Mouse (Mus musculus): ENCODE results near the gene Arhgdia.

The Arhgdia gene

DNA sequence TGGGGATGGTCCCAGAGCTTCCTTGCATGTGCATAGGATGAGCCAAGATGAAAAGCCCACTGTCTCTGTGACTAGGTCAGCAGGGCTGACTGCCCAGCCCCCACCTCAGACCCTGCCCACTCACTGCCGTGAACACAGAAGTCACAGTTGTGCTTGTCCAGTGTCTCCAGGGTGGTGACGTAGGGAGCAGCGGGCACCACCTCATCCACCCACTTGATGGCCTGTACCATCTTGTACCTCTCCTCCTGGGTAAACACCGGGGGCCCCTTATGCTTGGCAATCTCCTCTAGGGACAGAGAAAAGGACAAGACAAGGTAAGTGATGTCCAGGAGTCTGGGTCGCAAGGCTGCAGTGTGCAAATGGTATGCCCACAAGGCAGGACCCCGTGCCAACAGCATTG is 33.7 kb upstream of the Arhgdia start:
- intact Hi-C loops (cut with DNase I), result no loop called here

DNA sequence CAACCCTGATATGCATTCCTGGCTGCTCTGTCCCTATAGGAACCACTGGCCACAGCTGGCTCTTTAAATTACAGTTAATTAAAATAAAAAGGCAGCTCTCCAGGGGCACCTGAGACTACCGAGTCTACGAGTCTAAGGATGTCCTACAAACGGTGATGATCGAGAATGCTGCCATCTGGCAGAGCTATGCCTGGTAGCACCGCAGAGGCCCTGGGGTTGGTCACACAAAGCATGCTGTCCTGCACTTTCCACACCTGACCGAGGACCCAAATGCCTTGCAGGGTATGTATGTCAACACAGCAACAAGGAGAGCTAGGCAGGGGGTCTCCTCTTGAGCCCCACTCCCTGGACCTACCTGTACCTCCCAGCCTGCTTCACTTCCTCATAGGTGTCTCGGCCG is 32.6 kb upstream of the Arhgdia start:
- intact Hi-C loops (cut with DNase I), result loop anchor here (5.0 kb wide), 2 partner anchors 37 to 97 kb away; no protein-coding TSS in a partner anchor

DNA sequence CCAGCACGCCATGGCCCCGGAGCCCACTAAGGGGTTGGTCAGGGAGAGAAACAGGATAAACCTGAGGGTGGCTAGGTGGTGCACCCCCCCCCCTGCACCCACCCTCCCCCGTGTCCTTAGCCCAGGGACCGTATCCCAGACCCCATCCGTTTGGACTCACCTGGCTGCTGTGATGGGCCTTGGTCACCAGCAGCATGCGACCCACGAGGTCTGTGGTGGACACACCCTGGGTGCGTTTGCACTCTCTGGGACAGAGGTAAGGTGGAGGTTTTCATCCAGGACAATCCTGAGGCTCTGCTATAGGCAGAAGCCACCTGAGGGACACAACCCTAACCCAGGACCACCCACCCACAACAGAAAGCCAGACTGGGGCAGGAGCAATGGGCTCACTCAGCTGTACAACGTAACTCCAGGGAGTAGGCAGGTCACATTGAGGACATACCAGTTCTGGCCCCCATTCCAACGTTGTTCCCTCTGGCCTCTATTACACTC is 32.1 kb upstream of the Arhgdia start:
- intact Hi-C loops (cut with DNase I), result loop anchor here (5.0 kb wide), 2 partner anchors 36 to 96 kb away; no protein-coding TSS in a partner anchor

DNA sequence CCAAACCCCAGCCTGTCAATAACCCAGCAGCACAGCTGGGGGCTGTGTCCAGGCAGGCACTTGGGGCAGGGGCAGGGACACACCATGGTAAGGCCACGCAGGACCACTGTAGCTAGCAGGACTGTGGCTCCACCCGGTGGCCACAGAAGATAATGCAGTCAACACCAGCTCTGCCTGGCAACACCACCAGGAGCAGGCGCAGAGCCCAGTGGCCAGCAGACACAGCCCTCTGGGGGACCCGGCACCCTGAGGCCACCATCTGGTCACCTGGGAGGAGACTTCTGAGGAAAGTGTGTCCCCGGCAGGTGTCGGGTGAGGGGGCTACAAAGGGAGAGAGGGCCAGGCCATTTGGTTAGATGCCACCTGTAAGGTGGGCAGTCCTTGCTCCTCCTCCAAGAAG is 31.3 kb upstream of the Arhgdia start:
- intact Hi-C loops (cut with DNase I), result loop anchor here (5.0 kb wide), 2 partner anchors 35 to 95 kb away; no protein-coding TSS in a partner anchor

DNA sequence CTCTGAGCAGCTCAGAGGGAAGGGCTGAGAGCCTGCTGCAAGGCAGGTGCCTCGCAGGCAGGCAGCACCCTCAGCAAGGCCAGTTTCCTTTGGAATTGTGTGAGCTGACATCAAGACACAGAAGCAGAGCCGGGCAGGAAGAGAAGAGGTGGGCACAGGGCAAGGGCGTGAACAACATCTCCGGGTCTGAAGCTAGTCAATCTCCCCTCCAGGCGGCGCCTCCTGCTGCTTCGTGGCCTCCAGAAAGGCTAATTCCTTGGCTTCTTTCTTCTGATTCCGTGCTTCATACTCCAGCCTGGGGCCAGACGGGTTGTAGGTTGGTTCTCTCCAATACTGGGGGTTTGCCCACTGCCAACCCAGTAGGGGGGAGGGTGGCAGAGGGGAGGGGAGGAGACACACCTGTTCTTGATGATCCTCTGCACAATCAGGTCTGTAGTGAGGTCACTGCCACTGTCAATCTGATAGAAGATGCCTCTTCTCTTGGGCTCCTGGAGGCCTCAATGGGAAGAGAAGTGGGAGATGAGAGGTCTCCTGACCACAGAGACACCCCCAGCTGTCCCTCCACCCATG is 29.1 kb upstream of the Arhgdia start:
- intact Hi-C loops (cut with DNase I), result loop anchor here (5.0 kb wide), 2 partner anchors 33 to 93 kb away; no protein-coding TSS in a partner anchor

DNA sequence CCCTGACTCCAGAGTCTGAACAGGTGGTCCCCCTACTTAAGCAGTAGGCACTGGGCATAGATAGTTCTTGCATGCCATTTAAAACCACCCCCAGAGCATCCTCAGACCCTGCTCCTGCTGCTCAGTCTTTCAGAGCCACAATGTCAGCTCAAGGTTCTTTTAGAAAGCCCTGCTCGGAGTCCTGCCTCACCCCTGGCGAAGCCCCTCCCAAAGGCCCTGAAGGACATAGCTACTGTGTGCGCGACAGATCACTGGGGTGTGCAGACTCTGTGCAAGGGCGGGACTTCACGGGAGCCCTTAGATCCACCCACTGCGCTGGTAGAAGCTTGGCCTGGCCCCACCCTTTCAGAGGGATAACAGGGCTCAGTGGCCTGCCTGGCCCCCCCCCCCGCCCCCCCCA is 27.8 kb upstream of the Arhgdia start:
- intact Hi-C loops (cut with DNase I), result no loop called here

DNA sequence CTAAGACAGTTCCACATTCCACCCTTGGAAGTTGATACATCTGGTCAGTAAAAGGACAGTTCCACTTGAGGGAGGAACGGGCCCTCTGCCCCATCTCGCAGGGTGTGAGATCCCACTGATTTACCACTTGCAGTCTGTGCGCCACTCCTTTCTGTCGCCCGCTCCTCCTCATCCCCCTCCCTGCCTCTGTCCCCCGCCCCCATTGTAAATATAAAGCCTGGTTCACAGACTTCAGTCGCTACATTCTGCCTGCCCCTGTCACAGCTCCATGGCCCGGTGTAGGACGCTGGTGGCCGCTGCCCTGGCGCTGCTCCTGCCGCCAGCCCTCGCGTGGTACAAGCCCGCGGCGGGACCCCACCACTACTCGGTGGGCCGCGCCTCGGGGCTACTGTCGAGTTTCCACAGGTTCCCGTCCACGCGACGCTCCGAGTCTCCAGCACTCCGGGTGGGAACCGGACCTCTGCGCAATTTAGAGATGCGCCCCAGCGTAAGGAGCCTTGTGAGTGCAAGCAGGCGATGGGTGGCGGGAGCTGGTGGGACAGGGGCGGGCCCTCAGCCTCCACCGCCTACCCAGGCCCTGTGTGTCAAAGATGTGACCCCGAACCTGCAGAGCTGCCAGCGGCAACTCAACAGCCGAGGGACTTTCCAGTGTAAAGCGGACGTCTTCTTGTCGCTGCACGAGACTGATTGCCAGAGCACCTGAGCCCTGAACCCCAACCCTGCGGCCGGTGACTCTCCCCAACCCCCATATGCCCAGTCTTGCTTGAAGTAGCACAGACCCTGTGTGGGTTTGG is 27.0 kb upstream of the Arhgdia start, which contains the start of gene Npb:
Npb (plus strand) TSS at position 237 of the 794 bp plus-strand sequence.
- intact Hi-C loops (cut with DNase I), result no loop called here

DNA sequence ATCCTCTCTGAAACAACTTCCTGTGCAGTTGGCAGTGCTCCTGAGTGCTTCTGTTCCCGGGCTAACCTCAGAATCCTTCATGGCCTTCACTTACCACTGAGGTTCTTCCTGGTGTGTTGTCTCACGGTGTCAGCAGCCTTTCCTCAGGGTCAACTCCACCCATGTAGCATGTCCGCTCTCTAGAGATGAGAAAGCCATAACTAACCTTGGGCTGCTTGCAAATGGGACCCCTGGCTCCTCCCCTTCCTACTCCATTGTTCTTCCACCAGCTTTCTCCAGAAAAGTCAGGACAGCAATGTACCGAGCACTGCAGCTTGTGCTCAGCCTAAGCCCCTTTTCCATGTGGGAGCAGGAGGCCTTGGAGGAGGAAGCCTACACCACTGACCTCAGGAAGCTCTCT is 25.3 kb upstream of the Arhgdia start:
- intact Hi-C loops (cut with DNase I), result no loop called here

DNA sequence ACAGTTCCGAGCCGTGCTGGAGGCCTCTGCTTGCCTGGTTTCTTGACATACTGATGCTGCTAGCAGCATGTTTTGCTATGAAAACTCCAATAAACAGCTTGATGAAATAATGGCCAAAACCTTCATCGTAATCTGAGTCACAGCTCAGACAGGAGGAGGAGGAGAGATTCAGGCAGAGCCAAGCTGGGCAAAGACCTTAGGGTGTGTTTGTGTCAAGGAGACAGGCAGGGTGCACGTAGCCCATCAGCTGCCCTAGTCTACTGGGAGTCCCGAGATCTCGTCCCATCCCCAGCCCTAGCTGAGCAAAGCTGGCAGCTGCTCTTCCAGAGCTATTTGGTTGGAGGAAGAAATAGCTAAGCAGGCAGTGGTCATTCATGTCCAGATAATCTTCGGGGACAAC is 24.2 kb upstream of the Arhgdia start:
- intact Hi-C loops (cut with DNase I), result no loop called here

DNA sequence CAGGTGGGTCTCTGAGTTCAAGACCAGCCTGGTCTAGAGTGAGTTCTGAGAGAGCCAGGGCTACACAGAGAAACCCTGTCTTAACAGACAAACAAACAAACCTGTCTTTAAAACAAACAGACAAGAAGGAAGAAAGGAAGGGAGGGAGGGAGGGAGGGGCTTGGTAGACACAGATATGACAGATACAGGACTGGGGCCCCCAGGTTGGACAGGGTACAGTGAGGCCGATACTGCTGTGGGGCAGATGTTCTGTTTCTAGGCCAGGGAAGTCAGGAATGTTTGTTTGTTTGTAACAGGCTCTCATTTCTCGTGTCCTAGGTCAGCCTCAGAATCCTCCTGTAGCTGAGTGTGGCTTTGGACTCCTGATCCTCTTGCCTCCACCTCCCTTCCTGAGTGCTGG is 22.1 kb upstream of the Arhgdia start:
- intact Hi-C loops (cut with DNase I), result no loop called here

DNA sequence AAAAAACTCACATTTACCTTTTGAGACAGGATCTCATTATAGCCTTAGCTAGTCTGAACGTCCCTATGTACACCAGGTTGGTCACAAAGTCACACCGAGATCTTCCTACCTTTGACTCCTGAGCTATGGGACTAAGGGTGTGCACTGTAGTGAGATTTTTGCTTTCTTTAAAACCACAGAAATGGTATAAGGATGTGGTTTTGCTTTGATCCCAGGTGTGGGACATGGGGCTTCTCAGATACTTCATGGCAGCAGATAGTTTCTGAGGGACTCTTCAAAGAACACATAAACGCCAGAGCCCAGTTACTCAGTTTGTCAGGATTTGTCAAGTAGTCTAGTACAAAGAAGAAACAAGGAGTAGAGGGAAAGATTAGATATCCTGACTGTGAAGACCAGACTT is 19.3 kb upstream of the Arhgdia start:
- intact Hi-C loops (cut with DNase I), result no loop called here

DNA sequence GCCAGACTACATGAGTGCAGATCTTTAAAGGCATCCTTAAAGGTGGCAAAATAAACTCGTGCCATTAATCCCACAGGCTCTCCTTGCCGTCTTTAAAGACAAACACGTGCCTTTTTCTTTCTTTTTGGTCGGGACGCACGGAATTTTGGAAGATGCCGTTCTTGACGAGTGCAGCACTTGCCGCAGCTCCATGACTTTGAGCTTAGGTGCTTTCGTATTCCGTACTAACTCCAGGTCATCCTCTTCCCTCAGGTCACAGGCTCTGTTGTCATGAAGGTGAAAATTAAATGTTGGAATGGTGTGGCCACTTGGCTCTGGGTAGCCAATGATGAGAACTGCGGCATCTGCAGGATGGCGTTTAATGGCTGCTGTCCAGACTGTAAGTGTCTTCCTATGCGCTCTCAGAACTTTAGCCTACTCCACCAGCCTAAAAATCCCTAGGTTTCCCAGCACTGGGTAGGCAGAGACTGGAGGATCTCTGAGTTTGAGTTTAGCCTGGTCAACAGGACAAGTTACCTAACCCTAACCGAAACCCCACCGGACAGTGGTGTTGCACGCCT is 17.6 kb upstream of the Arhgdia start:
- intact Hi-C loops (cut with DNase I), result no loop called here

DNA sequence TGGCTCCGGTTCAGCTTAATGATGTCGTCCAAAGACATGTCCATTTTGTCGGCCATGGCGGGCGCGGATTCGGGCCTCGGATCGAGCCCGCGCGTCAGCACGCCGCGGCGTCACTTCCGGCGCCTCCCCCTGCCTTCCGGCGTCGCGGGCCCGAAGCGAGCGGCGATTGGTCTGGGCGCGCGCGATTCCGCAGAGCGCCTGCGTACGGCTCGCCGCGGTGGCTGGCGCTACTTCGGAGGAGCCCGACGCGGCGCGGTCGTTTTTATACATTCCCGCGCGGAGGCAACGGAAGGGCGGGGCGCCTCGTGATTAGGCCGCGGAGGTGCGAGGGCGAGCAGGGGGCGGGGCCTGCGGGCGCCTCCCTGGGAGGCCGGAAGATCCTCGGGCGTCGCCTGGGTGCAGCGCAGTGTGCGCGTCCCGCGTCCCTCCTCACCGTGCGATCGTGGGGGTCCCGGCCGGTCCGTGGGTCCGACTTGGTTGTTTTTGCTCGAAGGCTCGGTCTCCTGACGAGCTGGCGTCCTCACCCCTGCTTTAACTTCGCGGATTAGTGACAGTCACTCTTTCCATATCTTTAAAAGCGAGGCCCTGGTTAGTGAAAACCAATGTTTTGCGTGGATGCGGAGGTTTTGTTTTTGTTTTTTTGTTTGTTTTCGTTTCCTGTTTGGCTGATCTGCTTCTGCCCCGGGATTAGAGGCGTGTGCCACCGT is 17.0 kb upstream of the Arhgdia start, which contains the start of the genes Alyref and Anapc11:
Alyref (minus strand) TSS at position 83 of the 707 bp plus-strand sequence.
Anapc11 (plus strand) TSS at position 139 of the 707 bp plus-strand sequence.
- intact Hi-C loops (cut with DNase I), result no loop called here

DNA sequence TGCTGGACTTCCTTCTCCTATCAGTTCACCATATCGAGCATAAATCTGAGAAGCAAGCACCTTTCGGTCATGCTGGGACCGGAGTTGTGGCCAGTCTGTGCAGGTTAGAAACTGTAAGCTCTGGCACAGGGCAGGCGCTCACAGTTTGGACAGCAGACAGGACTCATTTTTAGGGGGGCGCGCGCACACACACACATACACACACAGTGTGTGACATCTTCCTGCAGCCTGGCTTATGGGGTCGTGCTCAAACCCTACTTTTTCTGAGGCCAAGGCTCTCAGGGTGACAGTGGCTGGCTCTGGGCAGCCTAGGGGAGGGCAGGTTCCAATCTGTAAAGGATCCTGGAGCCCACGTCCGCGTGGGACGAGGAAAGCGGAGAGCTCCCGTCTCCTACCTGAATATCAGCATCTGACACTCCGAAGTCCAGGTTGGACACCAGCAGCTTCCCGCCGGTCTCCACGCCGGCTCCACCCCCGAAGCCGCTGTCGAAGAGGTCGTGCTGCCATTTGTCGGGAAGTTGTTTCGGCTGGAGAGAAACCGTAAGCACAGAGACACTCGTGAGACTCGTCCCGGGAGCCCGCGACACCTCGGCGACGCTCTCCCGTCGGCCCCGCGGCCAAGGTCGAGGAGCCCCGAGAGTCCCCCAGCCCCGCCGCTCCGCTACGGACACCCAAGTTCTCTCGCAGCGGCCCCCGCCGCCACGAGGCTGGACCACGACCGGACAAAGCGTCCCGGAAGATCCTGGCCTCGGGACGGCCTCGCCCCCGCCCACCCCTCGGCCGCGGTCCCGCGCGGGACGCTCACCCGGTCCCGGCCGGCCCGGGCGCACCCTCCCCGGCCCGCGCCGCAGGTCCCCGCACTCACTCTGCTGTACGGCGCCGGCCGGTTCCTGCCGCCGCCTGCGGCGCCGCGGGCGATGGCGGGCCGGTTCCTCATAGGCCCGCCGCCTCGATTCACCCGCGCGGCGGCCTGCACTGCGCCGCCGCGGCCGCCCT is 16.1 kb upstream of the Arhgdia start:
- intact Hi-C loops (cut with DNase I), result no loop called here

DNA sequence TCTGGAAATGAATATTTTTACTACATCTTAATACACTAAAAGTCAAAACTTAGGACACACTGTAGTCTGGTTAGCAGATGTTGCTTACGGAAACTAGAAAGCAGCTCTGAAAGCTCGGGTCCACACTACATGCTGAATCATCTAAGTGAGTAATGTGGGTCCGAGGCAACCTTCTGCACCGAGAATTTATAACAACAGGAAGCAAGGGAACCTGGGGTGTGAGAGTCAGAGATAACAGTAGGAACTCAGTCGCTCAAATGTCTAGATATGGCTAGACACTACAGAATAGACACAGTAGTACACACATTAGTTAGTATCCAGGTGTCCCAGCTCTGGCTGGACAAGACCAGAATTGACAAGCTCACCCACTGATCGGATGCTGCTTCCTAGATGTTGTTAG is 7.1 kb upstream of the Arhgdia start:
- intact Hi-C loops (cut with DNase I), result no loop called here

DNA sequence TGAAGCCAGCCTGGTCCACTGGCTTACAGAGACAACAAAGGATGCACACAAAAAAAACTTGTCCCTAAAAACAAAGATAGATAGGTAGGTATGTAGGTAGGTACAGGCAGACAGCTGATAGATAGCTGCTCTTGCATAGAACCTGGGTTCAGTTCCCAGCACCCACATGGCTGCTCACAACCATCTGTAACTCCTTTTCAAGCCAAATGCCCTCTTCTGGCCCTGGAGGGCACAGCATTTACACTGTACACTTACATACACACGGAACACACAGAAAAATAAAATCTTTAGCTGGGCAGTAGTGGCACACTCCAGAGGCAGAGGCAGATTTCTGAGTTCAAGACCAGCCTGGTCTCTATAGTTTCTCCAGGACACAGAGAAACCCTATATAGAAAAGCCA is 2.5 kb upstream of the Arhgdia start:
- intact Hi-C loops (cut with DNase I), result loop anchor here (5.0 kb wide), 1 partner anchor 97 kb away; no protein-coding TSS in a partner anchor

DNA sequence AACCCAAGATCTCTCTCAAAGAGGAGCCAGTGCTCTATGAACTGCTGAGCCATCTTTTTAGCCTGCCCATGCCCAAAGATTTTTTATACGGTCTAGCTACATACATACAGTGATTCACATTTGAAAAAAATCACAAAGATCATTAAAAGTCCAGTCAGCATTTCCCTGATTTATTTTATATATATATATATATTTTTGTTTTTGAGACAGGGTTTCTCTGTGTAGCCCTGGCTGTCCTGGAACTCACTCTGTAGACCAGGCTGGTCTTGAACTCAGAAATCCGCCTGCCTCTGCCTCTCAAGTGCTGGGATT is 1.5 kb upstream of the Arhgdia start:
- intact Hi-C loops (cut with DNase I), result loop anchor here (5.0 kb wide), 1 partner anchor 96 kb away; no protein-coding TSS in a partner anchor

DNA sequence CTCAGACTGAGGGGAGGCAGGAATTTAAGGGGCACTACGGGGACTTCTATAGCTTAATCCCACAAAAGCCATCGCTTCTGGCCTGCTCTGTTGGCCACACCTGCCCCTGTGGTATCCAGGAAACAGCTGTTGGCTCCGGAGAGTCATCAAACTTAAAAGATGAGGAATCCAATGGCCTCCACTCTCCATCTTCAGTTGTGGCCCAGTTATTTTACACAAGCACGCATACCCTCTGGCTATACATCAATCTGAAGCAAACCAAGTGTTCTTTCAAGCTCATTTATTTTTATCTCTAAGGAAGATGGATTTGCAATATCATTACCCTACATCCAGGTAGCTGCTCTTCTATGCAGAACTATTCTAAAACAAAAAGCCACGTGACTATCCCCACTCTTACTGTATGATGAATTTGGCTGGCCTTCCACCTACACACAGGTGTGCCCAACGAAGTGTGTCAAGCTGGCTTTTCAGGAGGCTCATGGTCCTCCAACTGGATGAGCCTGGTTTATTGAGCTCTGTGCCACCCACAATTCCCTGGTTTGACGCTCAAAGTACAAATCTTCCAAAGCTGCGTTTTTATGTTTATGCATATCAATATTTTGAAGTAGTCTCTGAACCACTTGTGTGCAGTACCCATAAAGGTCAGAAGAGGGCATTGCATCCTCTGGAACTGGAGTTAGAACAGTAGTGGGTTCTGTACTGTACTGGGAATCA is 1.0 kb upstream of the Arhgdia start:
- intact Hi-C loops (cut with DNase I), result loop anchor here (5.0 kb wide), 1 partner anchor 95 kb away; no protein-coding TSS in a partner anchor

DNA sequence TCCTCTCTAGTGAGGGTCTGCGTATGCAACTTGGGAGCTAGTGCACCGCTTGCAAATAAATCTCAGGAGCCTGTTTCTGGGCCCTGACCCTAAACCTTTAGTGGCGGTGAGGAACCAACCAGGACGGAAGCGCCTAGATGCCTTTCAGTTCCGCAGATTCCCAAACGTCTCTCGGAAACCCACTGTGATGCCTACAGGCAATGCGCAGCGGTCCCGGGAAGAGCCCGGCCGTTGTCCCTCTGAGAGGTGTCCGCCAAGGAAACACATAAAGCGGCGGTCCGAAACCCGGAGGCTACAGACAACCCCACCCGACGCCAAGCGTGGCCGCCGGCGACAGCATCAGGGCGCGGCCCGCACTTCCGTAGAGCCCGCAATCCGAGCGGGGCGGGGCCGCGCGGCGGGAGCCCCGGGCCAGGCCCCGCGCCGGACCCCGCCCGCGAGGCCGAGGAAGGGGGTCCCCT is 523 bp downstream of the Arhgdia start:
- intact Hi-C loops (cut with DNase I), result loop anchor here (5.0 kb wide), 1 partner anchor 94 kb away; no protein-coding TSS in a partner anchor

Data from adrenal gland (tissue).